In genomic region chr17:36025197-36025596, GRCm38 (mm10) we compare ENCODE assay signal across 37 mouse cellular contexts. TPM values are rescaled to one million over a fixed set of nuclear protein-coding genes. Genes with fewer than 3 reads are reported as not detected.
A peak's percentile ranks its signal among the peaks of the same experiment; 100 is the strongest.
DNase-seq lines count a peak whose midpoint lies in the region; ATAC-seq and TF ChIP-seq lines count a peak whose summit lies in the region.
"Had no signal": no experiment of that assay in that cellular context is flagged by ENCODE, and none has a peak within 500 bp of the region (broad histone marks: within the 10 kb centered on the region; RNA-seq: fewer than 3 reads in every experiment).

No protein-coding gene starts in this region.

- H3K9ac ChIP-seq in heart, adult 2 months (ENCODE audit: low read depth, low read length) = no peak overlapping the region
- H3K9ac ChIP-seq: embryonic facial prominence, embryonic 15.5 days; forebrain, embryonic 12.5 days; heart, embryonic 13.5 days; intestine, embryonic 15.5 days; limb, embryonic 15.5 days; liver, embryonic 13.5 days; lung, embryonic 14.5 days; midbrain, embryonic 12.5 days; neural tube, embryonic 13.5 days had no signal

- no peaks in the 10 kb centered on the region; the same call in 1 of the 2 replicates for H3K36me3 ChIP-seq in heart, adult 2 months (ENCODE audit: control insufficient read depth, insufficient read depth, low read length)
- H3K36me3 ChIP-seq in megakaryocyte, embryonic 14.5 days (replicated peaks; ENCODE audit: low read length) = peaks cover 39% of the 10 kb centered on the region
- H3K36me3 ChIP-seq: embryonic facial prominence, embryonic 10.5 days; embryonic facial prominence, embryonic 15.5 days; forebrain, embryonic 12.5 days; heart, embryonic 13.5 days; hindbrain, embryonic 10.5 days; intestine, embryonic 15.5 days; limb, embryonic 10.5 days; limb, embryonic 15.5 days; midbrain, embryonic 12.5 days; neural tube, embryonic 13.5 days had no signal

- intact Hi-C loops in heart, adult 2 months (cut with DNase I) = no loop called here
- intact Hi-C loops in heart, postnatal 36 days (cut with DNase I) = no loop called here

- 0 out of 2 replicates have a peak, but pooled peaks cover 3% of the 10 kb centered on the region for H3K9me3 ChIP-seq in megakaryocyte, embryonic 14.5 days
- H3K9me3 ChIP-seq: embryonic facial prominence, embryonic 10.5 days; embryonic facial prominence, embryonic 15.5 days; forebrain, embryonic 12.5 days; heart, embryonic 13.5 days; hindbrain, embryonic 10.5 days; intestine, embryonic 15.5 days; limb, embryonic 10.5 days; limb, embryonic 15.5 days; liver, embryonic 13.5 days; midbrain, embryonic 12.5 days; neural tube, embryonic 13.5 days had no signal

- H3K27ac ChIP-seq in heart, adult 2 months = peak overlapping the region; percentile 20; the same call in 1 of the 2 replicates
- H3K27ac ChIP-seq: embryonic facial prominence, embryonic 10.5 days; forebrain, embryonic 12.5 days; heart, embryonic 13.5 days; hindbrain, embryonic 10.5 days; intestine, embryonic 15.5 days; kidney, postnatal 0 days; limb, embryonic 10.5 days; limb, embryonic 15.5 days; liver, embryonic 13.5 days; midbrain, embryonic 12.5 days; neural tube, embryonic 13.5 days had no signal

- H3K79me2 ChIP-seq in heart, adult 2 months (replicated peaks; ENCODE audit: control insufficient read depth, insufficient read depth, low read length) = no peaks in the 10 kb centered on the region

- H3K27me3 ChIP-seq in heart, adult 2 months (ENCODE audit: control insufficient read depth, insufficient read depth, low read length) = no peaks in the 10 kb centered on the region
- H3K27me3 ChIP-seq in megakaryocyte, embryonic 14.5 days (replicated peaks) = no peaks in the 10 kb centered on the region
- H3K27me3 ChIP-seq: embryonic facial prominence, embryonic 15.5 days; forebrain, embryonic 12.5 days; heart, embryonic 13.5 days; intestine, embryonic 15.5 days; limb, embryonic 15.5 days; liver, embryonic 13.5 days; midbrain, embryonic 12.5 days; neural tube, embryonic 13.5 days had no signal

- TF ChIP-seq POLR2A in heart, adult 2 months (IDR thresholded peaks at IDR 0.05; ENCODE audit: insufficient read depth, low read depth, low read length) = no peak

- no peak for TF ChIP-seq EP300 in heart, adult 2 months (IDR thresholded peaks at IDR 0.05; ENCODE audit: insufficient read depth, low read depth, low read length)

- DNase-seq in heart, adult 2 months = no peak
- no peak for DNase-seq in heart, postnatal 36 days
- DNase-seq in adipocyte (ENCODE audit: low spot score) = peak; percentile 3
- DNase-seq in kidney, postnatal 10 days = no peak
- DNase-seq: adrenal gland, postnatal 10 days; cerebellum, adult 8-10 months; gastrocnemius, postnatal 25 days; heart, adult 18-20 months; heart, postnatal 10 days; kidney, adult 2 months; layer of hippocampus, adult 9-11 months; liver, embryonic 13.5 days; lung, embryonic 14.5 days; lung, postnatal 14 days; right cerebral cortex, postnatal 25 days; spleen, adult 18-20 months; thymus, adult 2 months; thymus, postnatal 36 days had no signal

- ATAC-seq in megakaryocyte, adult 5-6 weeks (ENCODE audit: poor library complexity, severe bottlenecking) = no peak
- no peak for ATAC-seq in inflammation-experienced regulatory T-cells, adult 6 months
- ATAC-seq: CD4-positive, CD25-positive, alpha-beta regulatory T cell, adult 4 months; hindbrain, embryonic 16.5 days; intestine, embryonic 15.5 days had no signal

- H3K4me1 ChIP-seq in heart, adult 2 months (ENCODE audit: control insufficient read depth, insufficient read depth, low read length) = peaks cover 13% of the 10 kb centered on the region
- peaks cover 72% of the 10 kb centered on the region for H3K4me1 ChIP-seq in megakaryocyte, embryonic 14.5 days

- no peak overlapping the region for H3K4me3 ChIP-seq in heart, adult 2 months
- peak overlapping the region; percentile 38 for H3K4me3 ChIP-seq in megakaryocyte, embryonic 14.5 days (replicated peaks)
- H3K4me3 ChIP-seq: embryonic facial prominence, embryonic 10.5 days; embryonic facial prominence, embryonic 15.5 days; forebrain, embryonic 12.5 days; heart, embryonic 13.5 days; hindbrain, embryonic 10.5 days; intestine, embryonic 15.5 days; limb, embryonic 10.5 days; limb, embryonic 15.5 days; liver, embryonic 13.5 days; midbrain, embryonic 12.5 days; neural tube, embryonic 13.5 days had no signal

- TF ChIP-seq CTCF in heart, adult 2 months (IDR thresholded peaks at IDR 0.05) = no peak

- WGBS in heart, adult 2 months = 56% methylated on average over 5 of the region's 5 CpGs

RNA-seq across cellular contexts. Expression of gene H2-T24, which starts 4.8 kb away (rescaled TPM):
- 1 to 10 TPM; 7.5 to 9.6 TPM for total RNA-seq in heart, adult 2 months (2021)
- 4.3 and 9.4 TPM in 2 replicates for polyA plus RNA-seq in heart, adult 2 months (2012; rRNA removed)
- total RNA-seq in heart, postnatal 36 days (2021) = 10 to 100 TPM in 1 of 2 experiments, 1 to 10 TPM in 1; 6.5 to 14.0 TPM
- polyA plus RNA-seq in megakaryocyte, embryonic 14.5 days (2012; ENCODE audit: insufficient read depth, low replicate concordance) = 3.9 TPM in 1 of 2 replicates, not detected in the other
- 19.5 and 20.8 TPM in 2 replicates for total RNA-seq in megakaryocyte, adult 5-6 weeks (2015)
- total RNA-seq in megakaryocyte, adult 5-6 weeks (2017) = 85.4 and 88.2 TPM in 2 replicates
- 10 to 100 TPM; 26.0 to 35.7 (median 32.8) TPM for polyA plus RNA-seq in inflammation-experienced regulatory T-cells, adult 6 months (2017; shearing (Covaris generic))

RNA-seq across cellular contexts. Expression of gene H2-T23, which starts 7.5 kb away (rescaled TPM):
- total RNA-seq in heart, adult 2 months (2021) = 10 to 100 TPM; 27.3 to 34.1 TPM
- 43.4 and 46.4 TPM in 2 replicates for polyA plus RNA-seq in heart, adult 2 months (2012; rRNA removed)
- total RNA-seq in heart, postnatal 36 days (2021) = 10 to 100 TPM; 23.7 to 38.9 TPM
- polyA plus RNA-seq in megakaryocyte, embryonic 14.5 days (2012; ENCODE audit: insufficient read depth, low replicate concordance) = 13.8 and 44.0 TPM in 2 replicates
- total RNA-seq in megakaryocyte, adult 5-6 weeks (2015) = 211 and 216 TPM in 2 replicates
- 185 and 224 TPM in 2 replicates for total RNA-seq in megakaryocyte, adult 5-6 weeks (2017)
- polyA plus RNA-seq in inflammation-experienced regulatory T-cells, adult 6 months (2017; shearing (Covaris generic)) = 1,000 to 10,000 TPM in 1 of 3 experiments, 100 to 1,000 TPM in 2; 834 to 1,491 (median 990) TPM

RNA-seq across cellular contexts. Expression of gene H2-T22, which starts 17.4 kb away (rescaled TPM):
- 10 to 100 TPM in 1 of 2 experiments, 1 to 10 TPM in 1; 7.4 to 10.6 TPM for total RNA-seq in heart, adult 2 months (2021)
- polyA plus RNA-seq in heart, adult 2 months (2012; rRNA removed) = 23.4 and 23.8 TPM in 2 replicates
- 1 to 10 TPM; 9.5 to 10.0 TPM for total RNA-seq in heart, postnatal 36 days (2021)
- 6.2 TPM in 1 of 2 replicates, not detected in the other for polyA plus RNA-seq in megakaryocyte, embryonic 14.5 days (2012; ENCODE audit: insufficient read depth, low replicate concordance)
- 43.2 and 44.4 TPM in 2 replicates for total RNA-seq in megakaryocyte, adult 5-6 weeks (2015)
- 51.9 and 56.1 TPM in 2 replicates for total RNA-seq in megakaryocyte, adult 5-6 weeks (2017)
- polyA plus RNA-seq in inflammation-experienced regulatory T-cells, adult 6 months (2017; shearing (Covaris generic)) = 100 to 1,000 TPM; 428 to 527 (median 477) TPM

RNA-seq across cellular contexts. Expression of gene Gm6034, which starts 17.6 kb away (rescaled TPM):
- not detected for total RNA-seq in heart, adult 2 months (2021)
- polyA plus RNA-seq in heart, adult 2 months (2012; rRNA removed) = not detected in 2 replicates
- total RNA-seq in heart, postnatal 36 days (2021) = not detected
- 0.25 TPM in 1 of 2 replicates, not detected in the other for polyA plus RNA-seq in megakaryocyte, embryonic 14.5 days (2012; ENCODE audit: insufficient read depth, low replicate concordance)
- not detected in 2 replicates for total RNA-seq in megakaryocyte, adult 5-6 weeks (2015)
- total RNA-seq in megakaryocyte, adult 5-6 weeks (2017) = not detected in 2 replicates
- polyA plus RNA-seq in inflammation-experienced regulatory T-cells, adult 6 months (2017; shearing (Covaris generic)) = under 1 TPM in 2 of 3 experiments, not detected in 1; 0.33 to 0.87 TPM
- total RNA-seq: adrenal gland, postnatal 10 days; gastrocnemius, postnatal 25 days; heart, adult 18-20 months; megakaryocyte progenitor cell, adult 5-6 weeks had no signal
- polyA plus RNA-seq: embryonic facial prominence, embryonic 10.5 days; embryonic facial prominence, embryonic 15.5 days; forebrain, embryonic 12.5 days; heart, embryonic 13.5 days; hindbrain, embryonic 10.5 days; hindbrain, embryonic 16.5 days; kidney, adult 2 months; kidney, postnatal 0 days; large intestine, adult 2 months; limb, embryonic 10.5 days; limb, embryonic 15.5 days; liver, embryonic 13.5 days; lung, embryonic 14.5 days; midbrain, embryonic 12.5 days; midbrain, postnatal 0 days; neural tube, embryonic 13.5 days had no signal

RNA-seq across cellular contexts. Expression of gene Gm11127, which starts 33.0 kb away (rescaled TPM):
- total RNA-seq in heart, adult 2 months (2021) = 1 to 10 TPM; 3.5 to 4.4 TPM
- polyA plus RNA-seq in heart, adult 2 months (2012; rRNA removed) = not detected in 2 replicates
- total RNA-seq in heart, postnatal 36 days (2021) = 1 to 10 TPM; 3.4 to 4.3 TPM
- 20.5 TPM in 1 of 2 replicates, not detected in the other for polyA plus RNA-seq in megakaryocyte, embryonic 14.5 days (2012; ENCODE audit: insufficient read depth, low replicate concordance)
- total RNA-seq in megakaryocyte, adult 5-6 weeks (2015) = not detected in 2 replicates
- not detected in 2 replicates for total RNA-seq in megakaryocyte, adult 5-6 weeks (2017)
- under 1 TPM in 1 of 3 experiments, not detected in 2; 0.30 TPM for polyA plus RNA-seq in inflammation-experienced regulatory T-cells, adult 6 months (2017; shearing (Covaris generic))
- total RNA-seq: megakaryocyte progenitor cell, adult 5-6 weeks; midbrain, postnatal 0 days had no signal
- polyA plus RNA-seq: CD4-positive, CD25-positive, alpha-beta regulatory T cell, adult 4 months; embryonic facial prominence, embryonic 10.5 days; forebrain, embryonic 12.5 days; heart, embryonic 13.5 days; hindbrain, embryonic 10.5 days; hindbrain, embryonic 16.5 days; limb, embryonic 10.5 days; limb, embryonic 15.5 days; liver, embryonic 13.5 days; lung, embryonic 14.5 days; midbrain, embryonic 12.5 days; neural tube, embryonic 13.5 days had no signal

Comparison
In these comparisons a context has a peak if more than half of its experiments do, and no peak if none do; other contexts are left out.
1. RNA of gene H2-T23, which starts 7.5 kb away (total RNA-seq): 185 to 224 TPM in megakaryocyte, adult 5-6 weeks; 23.7 to 38.9 TPM in heart, postnatal 36 days and 27.3 to 34.1 TPM in heart, adult 2 months; every median in the first group is over 4 times any median in the second.